Mouse (Mus musculus): ENCODE measurements at regions not wholly inside any gene's neighbourhood (a gene's known extent, or its start where the extent isn't known, plus 50 kb on each side); places are given as distances from the start of the nearest gene placed in this dataset.
A peak's percentile ranks its signal among the peaks of the same experiment; 100 is the strongest.

GRCm38 (mm10) chr15:13455560-13456219 lies 282.2 kb upstream of the Cdh6 start:
- no peak for DNase-seq (ENCODE audit: low spot score)

GRCm38 (mm10) chr15:13450385-13450784 lies 276.9 kb upstream of the Cdh6 start:
- DNase-seq (ENCODE audit: low spot score) = no peak

- no peak for DNase-seq (ENCODE audit: low spot score)
Measured at GRCm38 (mm10) chr15:13434608-13435007, 261.1 kb upstream of the Cdh6 start.

GRCm38 (mm10) chr15:13432971-13433370 lies 259.5 kb upstream of the Cdh6 start:
- DNase-seq (ENCODE audit: low spot score) = no peak

- DNase-seq (ENCODE audit: low spot score) = peak; percentile 54
Measured at GRCm38 (mm10) chr15:13419616-13420015, 246.1 kb upstream of the Cdh6 start.

GRCm38 (mm10) chr15:13410065-13410688 lies 236.7 kb upstream of the Cdh6 start:
- DNase-seq (ENCODE audit: low spot score) = no peak

GRCm38 (mm10) chr15:13393155-13393554 lies 219.7 kb upstream of the Cdh6 start:
- DNase-seq (ENCODE audit: low spot score) = no peak

GRCm38 (mm10) chr15:13391331-13391730 lies 217.9 kb upstream of the Cdh6 start:
- peak; percentile 29 for DNase-seq (ENCODE audit: low spot score)

- no peak for DNase-seq (ENCODE audit: low spot score)
Measured at GRCm38 (mm10) chr15:13384815-13385214, 211.3 kb upstream of the Cdh6 start.

GRCm38 (mm10) chr15:13375590-13375989 lies 202.1 kb upstream of the Cdh6 start:
- no peak for DNase-seq (ENCODE audit: low spot score)

GRCm38 (mm10) chr15:13368799-13369198 lies 195.3 kb upstream of the Cdh6 start:
- DNase-seq (ENCODE audit: low spot score) = no peak

- DNase-seq (ENCODE audit: low spot score) = peak; percentile 41
Measured at GRCm38 (mm10) chr15:13367291-13367954, 193.9 kb upstream of the Cdh6 start.

- DNase-seq (ENCODE audit: low spot score) = no peak
Measured at GRCm38 (mm10) chr15:13366606-13367005, 193.1 kb upstream of the Cdh6 start.

GRCm38 (mm10) chr15:13360741-13361140 lies 187.3 kb upstream of the Cdh6 start:
- DNase-seq (ENCODE audit: low spot score) = no peak

- DNase-seq (ENCODE audit: low spot score) = no peak
Measured at GRCm38 (mm10) chr15:13359026-13359425, 185.6 kb upstream of the Cdh6 start.

- no peak for DNase-seq (ENCODE audit: low spot score)
Measured at GRCm38 (mm10) chr15:13350321-13350720, 176.8 kb upstream of the Cdh6 start.

GRCm38 (mm10) chr15:13336392-13336791 lies 162.9 kb upstream of the Cdh6 start:
- DNase-seq (ENCODE audit: low spot score) = no peak

- DNase-seq (ENCODE audit: low spot score) = no peak
Measured at GRCm38 (mm10) chr15:13324439-13324838, 151.0 kb upstream of the Cdh6 start.

- DNase-seq (ENCODE audit: low spot score) = no peak
Measured at GRCm38 (mm10) chr15:13320599-13321348, 147.3 kb upstream of the Cdh6 start.

GRCm38 (mm10) chr15:13304562-13304961 lies 131.1 kb upstream of the Cdh6 start:
- no peak for DNase-seq (ENCODE audit: low spot score)

GRCm38 (mm10) chr15:13303456-13303855 lies 130.0 kb upstream of the Cdh6 start:
- no peak for DNase-seq (ENCODE audit: low spot score)

GRCm38 (mm10) chr15:13302672-13303071 lies 129.2 kb upstream of the Cdh6 start:
- DNase-seq (ENCODE audit: low spot score) = no peak

GRCm38 (mm10) chr15:13296967-13297366 lies 123.5 kb upstream of the Cdh6 start:
- DNase-seq (ENCODE audit: low spot score) = no peak
